Mouse (Mus musculus) embryonic fibroblast, embryonic 13.5 days (primary cell): ENCODE data around the gene Adgre4. TPM values are rescaled to one million over a fixed set of nuclear protein-coding genes. Genes with fewer than 3 reads are reported as not detected.
"Not testable (repeated sequence)": the region's sequence is repeated elsewhere in the genome, so short reads cannot be mapped to it uniquely, and the experiment has no call there.

Experiments
- H3K27ac ChIP-seq: 2 replicates; pipeline ENCODE4 v1.5.1; 2012; ENCODE audit warnings: low read length, control low read depth, inconsistent platforms; ENCODE audit not compliant: insufficient read depth
- H3K4me1 ChIP-seq: 2 replicates; pipeline ENCODE4 v1.6.1; 2011; ENCODE audit warnings: low read length; ENCODE audit not compliant: control insufficient read depth, insufficient read depth
- H3K4me3 ChIP-seq: 2 replicates; pipeline ENCODE4 v1.5.1; 2011; ENCODE audit warnings: mild to moderate bottlenecking, control low read depth, low read length; ENCODE audit not compliant: insufficient read depth
- CTCF ChIP-seq: IDR thresholded peaks from 2 replicates; pipeline ENCODE4 v1.5.1; 2011; ENCODE audit warnings: mild to moderate bottlenecking, control low read depth, low read length, moderate library complexity, borderline replicate concordance; ENCODE audit not compliant: insufficient read depth
- POLR2A ChIP-seq: IDR thresholded peaks from 2 replicates; pipeline ENCODE4 v1.6.1; 2011; ENCODE audit warnings: low read depth, mild to moderate bottlenecking, control low read depth, low read length, moderate library complexity
- polyA plus RNA-seq: library from polyadenylated mRNA; stranded (reverse); fragments of >200 nt; gene quantifications from 2 replicates; pipeline ENCODE4 v1.2.4, GENCODE M21; 2011; ENCODE audit warnings: low read depth; ENCODE audit not compliant: missing spikeins, insufficient read length

Adgre4 gene
- polyA plus RNA-seq, 1 experiment, result not detected

- Histone ChIP-seq H3K27ac (no peak overlapping the region), H3K4me3 (no peak overlapping the region), H3K4me1 (no peaks in the 10 kb centered on the region)
- no peak for TF ChIP-seq CTCF
- no peak for TF ChIP-seq POLR2A
These were observed 67.1 kb downstream of the Adgre4 start for GRCm38 (mm10) chr17:55816853-55817252.

DNA sequence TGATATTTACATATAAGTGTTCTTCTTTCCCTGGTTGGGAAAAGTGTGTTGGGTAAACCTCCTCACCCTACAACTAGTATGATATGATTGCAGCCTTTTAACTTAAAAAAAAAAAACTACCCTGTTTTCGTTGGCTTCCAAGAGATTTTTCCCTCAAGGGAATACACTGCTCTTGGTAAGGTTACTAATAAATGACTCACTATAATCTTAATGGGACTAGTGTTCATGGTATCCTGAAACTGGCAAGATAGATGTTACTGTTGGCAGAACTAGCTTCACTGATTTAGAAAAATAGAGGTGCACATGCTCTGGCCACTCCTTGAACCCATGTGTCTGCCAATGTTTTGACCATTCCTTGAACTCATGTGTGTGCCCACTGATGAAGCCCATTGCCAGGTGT lies 71.8 kb downstream of the Adgre4 start:
- TF ChIP-seq CTCF, result no peak
- no peak for TF ChIP-seq POLR2A
- no peak overlapping the region for H3K27ac ChIP-seq
- H3K4me3 ChIP-seq, result no peak overlapping the region
- H3K4me1 ChIP-seq, result no peaks in the 10 kb centered on the region

- H3K4me3 ChIP-seq, result no peak overlapping the region
- TF ChIP-seq CTCF, result no peak
- no peak for TF ChIP-seq POLR2A
These were observed 93.3 kb downstream of the Adgre4 start for GRCm38 (mm10) chr17:55843067-55843466.

GRCm38 (mm10) chr17:55877184-55877583 lies 127.4 kb downstream of the Adgre4 start:
- Histone ChIP-seq H3K4me3 (no peak overlapping the region), H3K27ac (no peak overlapping the region), H3K4me1 (no peaks in the 10 kb centered on the region)
- no peak for TF ChIP-seq CTCF

More at GRCm38 (mm10) chr17:55843067-55843466, 93.3 kb downstream of the Adgre4 start:
- Histone ChIP-seq H3K4me1 (no peaks in the 10 kb centered on the region), H3K27ac (no peak overlapping the region)

DNA sequence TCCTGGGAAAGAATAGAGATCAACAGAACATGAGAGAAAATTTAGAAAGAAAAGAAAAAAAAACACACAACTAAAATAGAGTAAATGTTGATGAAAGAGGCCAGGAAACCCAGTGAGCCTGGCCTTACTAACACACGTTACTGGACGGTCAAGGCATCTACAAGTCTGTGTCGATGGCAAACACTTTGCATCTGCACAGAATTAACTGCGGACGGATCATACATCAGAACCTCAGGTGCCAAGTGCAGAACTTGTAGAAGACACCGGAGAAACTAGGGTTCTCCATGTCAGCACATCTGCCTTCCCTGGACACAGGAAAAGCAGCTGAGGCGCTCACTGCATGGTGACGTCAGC lies 128.5 kb downstream of the Adgre4 start:
- Histone ChIP-seq H3K27ac (peak overlapping the region; percentile 49), H3K4me3 (peak overlapping the region; percentile 56)
- not testable (repeated sequence) for H3K4me1 ChIP-seq

GRCm38 (mm10) chr17:55878636-55879369 lies 129.0 kb downstream of the Adgre4 start, which contains the start of gene Zfp119a:
Zfp119a (minus strand) TSS chr17:55878930.
- not testable (repeated sequence) for H3K4me1 ChIP-seq
- H3K4me3 ChIP-seq, result peak within 1 kb of the TSS; percentile 56
- H3K27ac ChIP-seq, result peak within 1 kb of the TSS; percentile 49
- peak; percentile 95 for TF ChIP-seq POLR2A

DNA sequence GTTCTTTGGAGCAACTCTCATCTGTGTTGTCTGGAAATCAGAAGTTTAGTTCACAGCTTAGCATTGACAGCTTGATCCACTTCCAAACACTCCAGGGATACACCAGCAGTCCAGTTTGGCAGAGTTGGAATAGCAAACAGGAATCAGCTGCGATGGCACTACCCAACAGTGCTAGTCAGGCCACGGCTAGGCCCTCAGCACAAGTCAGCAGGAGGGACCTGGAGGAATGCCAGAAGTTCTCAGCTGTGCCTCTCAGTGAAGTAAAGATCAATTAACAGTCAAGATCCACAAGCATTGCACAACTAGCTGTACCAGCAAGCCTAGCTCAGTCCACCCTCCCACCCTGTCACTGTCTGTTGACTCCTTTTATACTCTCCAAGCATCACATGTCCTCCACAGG lies 133.8 kb downstream of the Adgre4 start:
- Histone ChIP-seq H3K27ac (no peak overlapping the region), H3K4me1 (no peaks in the 10 kb centered on the region), H3K4me3 (no peak overlapping the region)
- TF ChIP-seq POLR2A (no peak), CTCF (no peak)

DNA sequence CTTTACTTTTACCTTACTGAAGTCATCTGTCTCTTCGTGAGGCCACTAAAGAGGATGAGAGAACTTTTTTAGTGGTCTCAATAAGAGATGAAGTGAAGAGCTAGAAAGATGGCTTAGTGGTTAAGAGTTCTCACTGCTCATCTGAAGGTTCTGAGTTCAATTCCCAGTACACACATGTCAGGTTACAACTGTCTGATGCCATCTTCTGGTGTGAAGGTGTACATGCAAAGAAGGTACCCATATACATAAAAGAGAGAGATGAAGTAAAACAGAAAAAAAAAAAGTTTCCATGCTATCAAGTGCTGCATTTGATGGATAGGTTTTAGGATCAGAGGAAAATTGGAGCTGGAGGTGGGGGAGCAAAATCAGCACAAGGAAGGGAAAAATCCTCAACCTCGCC lies 135.1 kb downstream of the Adgre4 start:
- Histone ChIP-seq H3K4me1 (no peaks in the 10 kb centered on the region), H3K4me3 (no peak overlapping the region), H3K27ac (no peak overlapping the region)
- TF ChIP-seq CTCF (no peak), POLR2A (no peak)

DNA sequence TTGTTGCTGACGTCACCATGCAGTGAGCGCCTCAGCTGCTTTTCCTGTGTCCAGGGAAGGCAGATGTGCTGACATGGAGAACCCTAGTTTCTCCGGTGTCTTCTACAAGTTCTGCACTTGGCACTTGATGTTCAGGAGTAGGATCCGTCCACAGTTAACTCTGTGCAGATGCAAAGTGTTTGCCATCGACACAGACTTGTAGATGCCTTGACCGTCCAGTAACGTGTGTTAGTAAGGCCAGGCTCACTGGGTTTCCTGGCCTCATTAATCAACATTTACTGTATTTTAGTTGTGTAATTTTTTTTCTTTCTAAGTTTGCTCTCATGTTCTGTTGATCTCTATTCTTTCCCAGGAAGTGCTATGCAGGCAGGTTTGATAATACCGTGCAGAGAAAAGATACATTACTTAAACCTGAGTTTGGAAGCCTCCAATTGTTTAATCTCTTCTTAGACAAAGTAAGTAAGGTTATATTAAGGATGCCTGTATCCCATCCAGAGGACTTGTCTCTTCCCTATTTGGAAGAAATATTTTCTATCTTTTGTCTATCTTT lies 142.7 kb downstream of the Adgre4 start:
- H3K27ac ChIP-seq, H3K4me1 ChIP-seq: not testable (repeated sequence)
- peak overlapping the region; percentile 57 for H3K4me3 ChIP-seq

GRCm38 (mm10) chr17:55903087-55903486 lies 153.3 kb downstream of the Adgre4 start:
- TF ChIP-seq CTCF (no peak), POLR2A (no peak)
- H3K4me1 ChIP-seq, result no peaks in the 10 kb centered on the region
- no peak overlapping the region for H3K27ac ChIP-seq
- no peak overlapping the region for H3K4me3 ChIP-seq

Other genes starting within 250 kb of the Adgre4 start
- not detected in 2 replicates for gene Vmn2r118, start 124.8 kb upstream of the Adgre4 start, polyA plus RNA-seq
- 7.2 and 10.1 TPM in 2 replicates for gene Pot1b, start 37.4 kb upstream of the Adgre4 start, polyA plus RNA-seq
- gene Zfp119a, start 128.9 kb downstream of the Adgre4 start, polyA plus RNA-seq, result 3.8 and 5.6 TPM in 2 replicates
- 5.8 and 10.1 TPM in 2 replicates for gene Zfp959, start 142.1 kb downstream of the Adgre4 start, polyA plus RNA-seq
- gene Zfp119b, start 199.5 kb downstream of the Adgre4 start, polyA plus RNA-seq, result 4.6 and 5.4 TPM in 2 replicates
- not detected in 2 replicates for gene Ebi3, start 202.7 kb downstream of the Adgre4 start, polyA plus RNA-seq
- 8.0 and 8.9 TPM in 2 replicates for gene Yju2, start 209.1 kb downstream of the Adgre4 start, polyA plus RNA-seq
- 0.39 TPM in 1 of 2 replicates, not detected in the other for gene Shd, start 220.5 kb downstream of the Adgre4 start, polyA plus RNA-seq
- gene Fsd1, start 236.5 kb downstream of the Adgre4 start, polyA plus RNA-seq, result 5.9 and 9.5 TPM in 2 replicates